Mouse (Mus musculus) ovary, postnatal 36 days (tissue): ENCODE data around the gene Map3k10.

Experiments
- DNase-seq: peaks from one replicate; pipeline ENCODE4 v3.0.0; 2022; ENCODE audit warnings: low spot score, mixed read lengths

Gene Map3k10

DNA sequence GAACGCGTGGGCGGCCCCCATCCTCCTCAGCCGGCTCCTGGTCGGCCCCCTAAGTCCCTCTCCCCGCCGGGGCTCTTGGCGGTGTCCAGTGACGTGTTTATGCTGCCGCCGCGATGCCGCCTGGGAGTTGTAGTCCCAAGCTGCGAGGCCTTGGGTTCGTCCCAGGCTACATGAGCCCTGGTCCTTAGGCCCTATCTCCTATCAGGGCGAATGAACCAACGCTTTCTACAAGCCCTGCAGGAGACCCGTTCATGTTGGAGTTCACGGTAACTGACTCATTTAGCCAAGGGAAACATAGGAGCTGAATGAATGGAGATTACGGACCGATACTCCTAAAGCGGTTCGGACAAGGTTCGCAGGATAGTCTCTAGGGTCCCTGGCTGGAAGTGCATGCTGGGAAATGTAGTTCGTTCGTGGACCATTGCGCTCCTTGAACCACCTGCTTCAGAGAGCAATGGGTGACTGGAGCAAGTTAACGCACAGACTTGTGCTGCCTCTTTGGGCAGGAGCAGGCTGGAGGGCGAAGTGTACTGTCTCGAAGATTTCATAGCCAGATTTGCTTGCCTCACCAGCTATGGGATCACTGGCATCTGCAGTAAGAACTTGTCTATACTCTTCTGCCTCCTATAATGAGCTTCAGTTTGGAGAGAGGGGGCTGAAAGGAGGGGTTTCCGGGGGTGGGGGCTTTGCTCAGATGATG lies at the start of gene Map3k10:
Gene Map3k10 (minus strand): TSS at position 77 of the 700 bp plus-strand sequence.
- peak; percentile 91 for DNase-seq

DNA sequence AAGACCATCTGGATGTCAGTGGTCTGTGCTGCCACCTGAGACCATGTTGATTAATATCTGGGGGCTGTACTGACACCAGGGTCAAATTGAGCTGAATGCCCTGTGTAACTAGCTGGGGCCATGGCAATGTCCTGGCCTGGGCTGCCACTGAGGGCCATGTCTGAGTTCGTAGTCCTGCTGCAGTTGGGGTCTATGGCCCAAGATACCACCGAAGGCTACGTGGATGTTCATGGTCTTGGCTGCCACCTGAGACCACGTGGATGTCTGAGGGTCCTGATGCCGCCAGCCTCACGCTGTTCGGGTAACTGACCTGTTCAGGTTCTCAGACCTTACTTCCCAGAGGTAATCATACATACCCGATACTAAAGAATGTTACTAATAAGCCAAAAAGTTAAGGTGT lies 47.6 kb upstream of the Map3k10 start:
- DNase-seq, result no peak

DNA sequence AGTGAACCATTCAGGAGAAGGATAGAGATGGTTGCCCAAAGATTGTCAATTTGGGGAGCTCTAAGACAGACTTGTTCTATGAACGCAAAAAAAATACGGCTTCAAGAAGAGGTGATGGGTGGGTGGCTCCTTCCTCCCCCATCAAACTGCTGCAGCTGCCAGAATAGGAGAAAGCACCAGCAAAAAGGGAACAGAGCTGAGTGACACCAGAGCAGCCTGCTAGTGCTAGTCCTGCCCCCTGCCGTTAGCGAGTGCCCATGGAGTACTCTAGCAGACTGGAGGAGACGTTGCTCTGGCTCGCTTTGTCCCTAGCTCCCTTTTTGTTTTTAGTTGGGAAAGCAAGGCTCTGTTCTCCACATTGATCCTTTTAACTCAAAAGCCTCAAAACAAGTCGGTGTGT lies 36.0 kb upstream of the Map3k10 start:
- no peak for DNase-seq

DNA sequence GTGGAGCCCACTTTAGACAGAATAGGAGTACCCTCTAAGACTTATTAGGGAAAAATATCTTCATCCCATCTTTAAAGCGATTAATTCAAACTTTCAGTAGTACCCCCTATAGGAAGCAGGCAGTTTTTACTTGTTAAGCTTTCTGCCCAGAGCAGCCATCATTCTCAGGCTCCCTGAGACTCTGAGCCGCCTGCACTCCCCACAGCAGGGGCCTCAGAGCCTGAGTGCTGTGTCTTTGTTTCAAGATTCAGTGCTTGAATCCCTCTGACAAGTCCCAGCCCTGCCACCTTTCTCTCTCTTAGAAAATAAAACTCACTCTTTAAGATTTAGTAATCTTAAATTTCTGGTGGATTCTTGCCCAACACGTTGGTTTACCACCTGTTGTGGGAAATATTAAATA lies 22.3 kb upstream of the Map3k10 start:
- no peak for DNase-seq

DNA sequence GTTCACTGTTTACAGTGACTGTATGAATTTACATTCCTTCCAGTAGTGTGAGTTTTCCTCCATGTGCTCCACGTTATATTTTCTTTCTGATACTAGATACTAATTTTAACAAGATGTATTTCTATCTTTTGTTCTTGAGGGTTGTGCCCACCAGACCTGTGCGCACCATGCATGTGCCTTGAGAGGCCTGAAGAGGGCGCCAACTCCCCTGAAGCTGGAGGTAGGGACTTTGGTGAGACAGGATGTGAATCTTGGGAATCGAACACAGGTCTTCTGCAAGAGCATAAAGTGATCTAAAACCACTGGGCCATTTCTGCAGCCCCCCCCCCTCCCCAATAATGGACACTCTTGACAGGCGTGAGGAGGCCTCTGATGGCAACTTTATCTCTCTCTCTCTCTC lies 16.7 kb upstream of the Map3k10 start:
- DNase-seq, result peak; percentile 21

DNA sequence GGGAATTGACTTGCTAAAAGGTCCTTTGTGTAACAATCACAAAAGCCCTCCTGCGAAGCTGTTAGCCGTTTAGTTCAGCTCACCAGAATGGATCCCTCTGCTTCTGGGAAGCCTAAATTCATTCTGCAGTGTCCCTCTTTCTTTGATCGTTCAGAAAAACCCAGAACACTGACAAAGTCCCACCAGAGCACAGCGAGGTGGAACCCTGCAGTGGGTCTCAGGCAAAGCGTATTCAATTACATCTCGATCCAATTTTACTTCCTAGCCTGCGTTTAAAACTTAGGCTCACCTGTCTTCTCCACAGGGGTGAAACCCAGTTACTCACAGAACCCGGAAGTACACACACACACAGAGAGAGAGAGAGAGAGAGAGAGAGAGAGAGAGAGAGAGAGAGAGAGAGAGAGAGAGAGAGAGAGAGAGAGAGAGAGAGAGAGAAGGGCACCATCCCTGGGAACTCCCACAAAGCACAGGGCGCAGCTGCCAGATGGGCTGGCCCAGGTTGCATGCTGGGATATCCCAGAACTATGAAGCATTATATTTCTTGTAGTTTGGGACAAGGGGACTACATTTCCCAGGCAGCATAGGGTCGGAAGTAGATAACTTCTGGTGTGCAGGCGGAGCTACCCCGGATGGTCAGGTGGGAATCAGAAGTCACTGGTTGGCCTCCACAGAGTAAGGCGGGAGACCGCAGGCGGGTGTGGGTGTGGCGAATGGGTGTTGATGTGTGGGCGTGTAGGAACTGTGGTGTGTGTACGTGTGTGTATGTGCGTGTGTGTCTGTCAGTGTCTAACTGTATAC lies 14.6 kb upstream of the Map3k10 start, which contains the start of gene Zfp607b:
Gene Zfp607b (plus strand): TSS at position 526 of the 798 bp plus-strand sequence.
- DNase-seq, result peak; percentile 84

DNA sequence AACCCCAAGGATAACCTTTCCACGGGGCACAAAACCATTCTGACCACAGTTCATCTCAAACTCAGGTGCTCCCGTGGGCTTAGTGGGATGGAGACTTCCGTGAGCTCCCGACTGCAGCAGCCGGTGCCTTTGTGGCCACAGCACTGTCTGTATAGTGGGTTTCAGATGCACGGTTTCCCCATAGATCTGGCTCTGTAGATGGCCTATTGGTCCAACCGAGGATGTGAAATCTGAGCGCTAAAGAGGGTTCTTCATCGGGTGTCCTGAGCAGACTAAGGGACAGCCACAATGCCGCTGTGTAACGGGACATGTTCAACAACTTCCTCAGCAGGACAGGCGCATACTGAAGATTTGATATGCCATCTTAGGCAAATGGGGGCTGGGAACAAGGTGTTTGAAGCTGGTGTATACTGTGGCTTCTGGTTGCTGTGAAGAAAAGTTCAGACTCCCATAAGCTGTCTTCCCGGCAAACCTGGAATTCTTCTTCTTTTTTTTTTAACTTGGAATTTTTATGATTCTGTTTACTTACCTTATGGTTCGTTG lies 13.9 kb upstream of the Map3k10 start:
- DNase-seq, result no peak

DNA sequence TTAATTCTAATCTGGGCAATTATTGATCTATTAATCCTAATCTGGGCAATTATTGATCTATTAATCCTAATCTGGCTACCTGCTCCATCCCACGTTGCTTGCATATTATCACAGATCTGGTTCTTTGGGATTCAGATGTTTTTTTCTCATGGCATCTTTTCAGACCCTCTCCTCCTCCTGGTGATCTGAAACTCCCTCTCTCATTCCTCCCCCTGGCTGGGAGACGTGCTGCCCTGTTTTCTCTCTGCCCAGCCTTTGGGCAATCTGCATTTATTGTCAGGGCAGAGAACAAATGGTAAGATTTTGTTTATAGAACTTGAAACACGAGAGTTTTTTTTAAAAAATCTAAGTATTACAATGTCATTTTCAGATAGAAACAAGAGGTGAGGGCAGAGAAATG lies 13.4 kb upstream of the Map3k10 start:
- no peak for DNase-seq

DNA sequence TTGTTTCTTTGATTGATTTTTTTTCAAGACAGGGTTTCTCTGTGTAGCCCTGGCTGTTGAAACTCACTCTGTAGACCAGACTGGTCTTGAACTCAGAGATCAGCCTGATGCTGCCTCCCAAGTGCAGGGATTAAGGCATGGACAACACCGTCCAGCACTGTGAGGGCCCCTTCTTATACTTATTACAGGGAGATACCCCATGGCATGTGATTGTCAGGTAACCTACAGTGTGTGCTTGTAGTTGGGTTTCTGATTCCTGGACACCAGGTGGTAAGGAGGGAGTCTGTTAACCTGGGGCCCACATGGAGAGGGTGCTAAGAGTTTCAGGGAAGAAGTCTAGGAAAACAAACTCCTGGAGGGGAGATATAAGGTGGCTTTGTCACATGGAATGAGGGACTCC lies 12.6 kb upstream of the Map3k10 start:
- no peak for DNase-seq

DNA sequence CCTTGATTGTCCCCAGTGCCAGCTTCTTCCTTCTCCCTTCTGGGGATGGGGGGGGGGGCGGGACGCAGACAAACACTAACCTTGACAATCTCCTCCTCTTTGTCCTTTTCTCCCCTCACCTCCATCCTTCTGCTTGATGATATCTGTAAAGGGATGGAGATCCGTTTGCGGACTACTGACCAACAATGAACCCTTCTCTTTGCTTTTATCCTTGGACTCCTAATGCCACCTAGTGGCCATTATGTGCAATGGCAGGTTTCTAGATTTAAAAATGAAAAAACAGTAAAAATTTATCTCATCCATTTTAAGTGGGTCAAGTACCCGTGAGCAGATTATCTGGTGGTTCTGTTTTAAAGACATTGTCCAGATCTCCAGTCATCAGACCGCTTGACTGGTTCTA lies 11.3 kb upstream of the Map3k10 start:
- no peak for DNase-seq

DNA sequence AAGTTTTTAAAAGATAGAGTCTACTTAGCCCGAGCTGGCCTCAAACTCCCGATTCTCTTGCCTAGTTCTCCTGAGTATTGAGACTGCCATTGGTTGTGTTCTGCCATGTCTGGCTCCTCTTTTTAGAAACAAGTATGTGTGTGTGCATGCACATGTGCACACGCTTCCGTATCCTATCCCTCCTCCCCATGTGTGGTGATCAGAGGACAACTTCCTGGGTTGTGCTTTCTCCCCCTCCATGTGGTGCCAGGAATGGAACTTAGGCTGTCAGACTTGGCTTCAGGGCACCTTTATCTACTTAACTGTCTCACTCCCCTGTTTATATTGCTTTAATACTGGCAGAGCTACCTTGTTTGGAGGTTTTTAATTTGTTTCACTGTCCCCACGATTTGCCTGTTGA lies 10.8 kb upstream of the Map3k10 start:
- no peak for DNase-seq

DNA sequence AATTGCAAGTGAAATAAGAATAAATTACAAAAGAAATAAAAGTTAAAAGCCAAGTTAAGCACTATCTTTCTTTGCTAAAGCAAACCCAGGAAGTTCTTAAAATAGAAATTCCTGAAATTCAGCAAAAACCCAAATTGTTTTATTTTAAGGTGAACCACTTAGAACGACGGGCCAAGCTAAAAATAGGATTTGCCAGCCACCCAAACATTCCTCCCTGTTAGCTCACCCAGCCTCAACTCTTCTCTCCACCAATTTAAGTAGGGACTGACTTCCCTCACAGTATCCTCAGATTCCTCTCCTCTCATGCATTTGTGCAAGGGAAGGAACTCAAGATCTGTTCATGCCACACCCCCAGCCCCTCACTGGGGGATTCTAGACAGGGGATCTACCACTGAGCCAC lies 8.8 kb upstream of the Map3k10 start:
- DNase-seq, result no peak

DNA sequence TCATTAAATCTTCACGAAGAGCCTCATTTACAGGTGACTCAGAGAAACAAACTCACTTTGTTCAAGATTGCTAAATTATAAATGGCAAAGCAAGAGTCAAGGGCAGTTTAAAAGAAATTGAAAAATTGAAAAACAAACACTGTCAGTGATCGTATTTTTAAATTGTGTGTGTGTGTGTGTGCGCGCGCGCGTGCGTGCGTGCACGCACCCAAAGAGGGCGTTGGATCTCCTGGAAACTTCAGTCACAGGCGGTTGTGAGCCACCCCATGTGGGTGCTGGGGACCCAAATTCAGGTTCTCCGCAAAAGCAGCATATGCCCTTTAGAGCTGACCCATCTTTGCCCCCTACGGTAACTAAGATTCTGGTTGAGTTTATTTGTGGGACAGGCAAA lies 819 bp upstream of the Map3k10 start:
- DNase-seq, result no peak

DNA sequence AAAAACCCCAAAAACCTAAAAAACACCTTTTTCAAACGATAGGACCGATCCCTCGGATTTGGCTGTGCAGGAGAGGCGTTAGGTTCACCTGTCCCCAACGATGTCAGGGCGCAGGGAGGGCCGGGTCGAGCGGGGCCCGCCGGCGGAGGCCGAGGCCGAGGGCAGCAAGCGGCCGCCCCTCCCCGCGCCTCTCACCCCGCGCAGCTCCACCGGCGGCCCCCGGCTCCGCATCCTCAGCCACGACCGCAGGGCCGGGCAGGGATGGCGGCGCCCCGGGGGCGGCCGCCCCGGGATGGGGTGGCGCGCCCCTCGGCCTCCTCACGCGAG lies 240 bp downstream of the Map3k10 start:
- no peak for DNase-seq

DNA sequence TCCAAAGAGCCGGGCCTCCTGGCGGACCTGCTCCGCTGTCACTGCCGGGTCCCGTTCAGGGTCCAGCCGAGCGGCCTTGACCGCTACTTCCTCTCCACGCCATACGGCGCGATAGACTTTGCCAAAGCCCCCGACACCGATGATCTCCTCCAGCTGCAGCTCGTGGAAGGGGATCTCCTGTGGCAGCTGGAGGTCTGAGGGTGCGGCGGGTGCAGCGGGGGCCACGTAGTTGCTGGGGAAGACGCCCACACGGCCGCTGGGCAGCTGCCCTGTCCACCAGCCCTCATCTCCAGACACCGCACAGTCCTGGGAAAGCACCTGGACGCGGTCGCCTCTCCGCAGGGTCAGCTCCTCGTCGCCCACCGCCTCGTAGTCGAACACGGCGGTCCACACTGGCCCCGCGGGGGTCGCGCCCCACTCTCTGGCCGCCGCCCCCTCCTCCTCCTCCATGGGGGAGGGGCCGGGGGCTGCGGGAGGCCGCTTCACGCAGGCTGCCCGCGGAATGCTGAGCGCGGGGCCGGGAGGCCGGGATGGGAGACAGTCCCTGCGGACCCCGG lies 745 bp downstream of the Map3k10 start:
- DNase-seq, result peak; percentile 24

DNA sequence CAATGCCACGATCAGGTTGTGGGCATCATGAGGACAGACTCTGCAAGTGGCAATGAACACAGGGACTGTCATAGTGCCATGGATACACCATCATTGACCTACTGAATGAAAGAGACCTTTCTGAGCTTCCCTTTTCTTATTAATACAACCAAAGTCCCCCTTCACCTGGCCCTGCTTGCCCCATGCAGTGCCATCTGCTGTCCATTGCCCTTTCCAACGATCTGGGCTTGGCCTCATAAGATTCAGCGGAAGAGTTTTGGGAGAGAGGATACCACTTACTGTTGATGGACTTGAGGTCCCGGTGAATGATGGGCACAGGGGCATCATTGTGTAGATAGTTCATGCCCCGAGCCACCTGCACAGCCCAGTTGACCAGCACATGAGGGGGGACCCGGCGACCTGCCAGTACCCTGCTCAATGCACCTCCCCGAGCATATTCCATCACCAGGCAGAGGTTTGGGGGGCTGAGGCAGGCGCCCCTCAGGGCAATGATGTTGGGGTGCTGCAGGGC lies 1.3 kb downstream of the Map3k10 start:
- DNase-seq, result no peak

DNA sequence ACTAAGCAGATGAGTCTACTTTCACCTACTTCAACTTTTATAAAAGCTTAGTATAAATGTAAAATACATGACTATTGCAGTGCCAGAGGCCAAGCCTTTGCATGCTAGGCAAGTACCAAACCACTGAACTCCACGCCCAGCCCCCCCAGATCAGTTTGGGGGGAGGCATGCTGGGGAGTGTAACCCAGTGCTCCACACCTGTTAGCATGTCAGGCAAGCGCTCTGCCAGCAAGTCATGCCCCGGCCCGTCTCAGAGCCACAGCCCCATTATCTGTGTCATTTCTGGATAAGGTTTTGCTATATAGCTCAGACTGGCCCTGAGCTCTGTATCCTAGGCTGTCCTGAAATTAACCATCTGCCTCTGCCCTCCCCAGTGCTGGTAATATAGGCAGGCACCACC lies 12.4 kb downstream of the Map3k10 start:
- DNase-seq, result no peak

DNA sequence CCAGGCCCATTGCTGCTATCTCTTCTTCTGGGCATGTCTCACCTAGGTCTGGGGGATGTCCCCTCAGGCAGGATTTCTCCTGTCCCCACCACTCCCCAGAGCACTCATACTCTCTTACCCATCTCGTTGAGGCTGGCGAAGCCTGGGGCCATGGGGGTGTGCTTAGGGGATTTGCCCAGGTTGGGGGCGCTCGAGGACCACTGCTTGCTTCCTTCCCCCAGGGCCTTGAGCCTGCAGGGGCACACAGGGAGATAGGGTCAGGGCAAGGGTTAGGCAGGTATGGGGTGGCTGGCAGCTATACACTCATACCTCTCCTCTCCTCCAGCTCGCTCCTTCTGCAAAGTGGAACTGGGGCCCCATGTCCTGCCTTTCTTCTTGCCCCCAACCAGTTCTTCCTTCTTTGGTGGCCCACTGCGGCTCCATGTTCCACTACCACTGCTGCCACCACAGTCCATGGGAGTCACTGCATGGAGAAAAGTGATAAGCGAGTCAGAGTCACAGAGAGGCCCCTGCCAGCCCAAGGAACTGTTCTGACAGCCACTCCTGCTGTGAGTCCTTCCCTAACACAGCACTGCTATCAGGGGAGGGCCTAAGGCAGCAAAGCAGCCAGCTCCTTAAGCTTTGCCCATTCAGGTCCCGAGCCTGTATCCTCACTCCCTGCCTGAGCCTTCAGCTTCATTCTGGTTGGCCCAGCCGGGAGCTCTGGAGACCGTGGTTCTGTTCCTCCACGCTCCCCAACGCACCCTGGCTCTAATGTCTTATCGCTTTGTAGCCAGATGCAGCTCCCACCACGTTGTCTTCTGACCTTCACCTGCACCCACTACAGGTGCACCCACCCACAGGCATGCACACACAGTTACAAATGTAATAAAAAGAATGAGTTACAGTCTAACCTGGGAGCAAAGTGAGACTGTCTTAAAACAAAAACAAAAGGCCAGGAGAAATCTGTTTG lies 15.4 kb downstream of the Map3k10 start:
- DNase-seq, result no peak

DNA sequence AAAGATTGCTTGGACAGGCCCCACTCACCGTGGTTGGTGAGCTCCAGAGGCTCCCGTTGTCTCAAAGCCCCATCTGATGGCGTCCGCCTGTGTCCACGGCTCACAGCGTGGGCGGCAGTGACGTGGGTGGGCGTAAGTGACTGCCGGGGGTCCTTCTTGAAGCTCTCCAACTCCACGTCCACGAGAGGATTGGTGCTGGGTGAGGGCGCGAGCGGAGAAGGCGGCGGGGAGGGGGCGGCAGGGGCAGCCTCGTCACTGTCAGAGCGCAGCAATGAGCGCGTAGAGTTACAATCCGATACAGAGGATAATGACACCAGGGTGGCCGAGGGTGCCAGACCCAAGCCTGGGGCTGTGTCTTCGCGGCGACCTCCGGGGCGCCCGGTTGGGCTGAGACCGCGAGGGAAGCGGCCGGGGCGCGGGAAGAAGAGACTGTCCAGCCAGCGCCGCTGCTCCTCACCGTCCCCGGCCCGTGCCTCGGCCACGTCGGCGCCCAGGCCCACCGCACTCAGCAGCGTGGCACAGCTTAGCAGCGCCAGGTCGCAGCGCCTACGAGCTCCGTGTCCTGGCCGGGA lies 16.5 kb downstream of the Map3k10 start:
- DNase-seq, result no peak

DNA sequence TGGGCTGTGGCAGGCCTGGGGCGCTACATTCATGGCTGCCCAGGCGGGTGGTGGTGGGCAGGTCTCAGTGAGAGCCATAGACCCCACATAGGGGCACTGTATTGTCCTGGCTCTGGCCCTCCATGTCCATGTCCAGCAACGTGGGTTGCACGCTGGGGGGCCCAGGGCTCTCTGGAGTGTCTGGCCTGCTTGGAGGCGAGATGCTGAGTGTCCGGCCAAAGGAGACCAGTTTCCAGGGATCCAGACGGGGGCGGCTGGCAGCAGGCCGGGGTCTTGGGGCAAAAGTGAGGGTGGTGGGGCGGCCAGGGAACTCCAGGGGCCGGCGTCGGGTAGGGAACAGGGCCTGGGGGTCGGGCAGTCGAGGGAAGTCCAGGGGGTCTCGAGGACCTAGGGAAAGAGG lies 17.8 kb downstream of the Map3k10 start:
- no peak for DNase-seq

DNA sequence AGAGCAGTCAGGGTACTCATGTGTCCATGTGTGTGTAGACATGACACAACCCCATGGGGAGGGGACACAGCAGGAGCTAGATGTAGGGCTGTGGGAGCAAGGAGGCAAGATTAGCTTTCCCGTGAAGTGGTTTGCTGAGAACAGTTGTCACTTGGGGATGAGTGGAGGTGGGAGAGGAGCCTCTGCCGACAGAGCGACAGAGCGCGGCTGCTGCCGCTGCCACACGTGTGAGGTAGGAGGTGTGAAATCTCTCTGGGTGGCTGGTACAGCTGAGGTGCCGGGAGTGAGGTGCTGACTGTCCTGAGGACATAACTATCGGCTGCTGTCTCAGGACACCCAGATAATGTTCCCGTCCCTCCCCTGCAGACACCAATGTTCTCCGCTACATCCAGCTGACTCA lies 18.9 kb downstream of the Map3k10 start:
- DNase-seq, result no peak
